Mouse (Mus musculus): ENCODE measurements around the gene Mgat5b. TPM values are rescaled to one million over a fixed set of nuclear protein-coding genes. Genes with fewer than 3 reads are reported as not detected.

The Mgat5b gene
- polyA plus RNA-seq, 1 experiment from 2014 or later = 0.24 TPM

GRCm38 (mm10) chr11:116965961-116966360, 47.3 kb downstream of the Mgat5b start:
- H3K9ac ChIP-seq (ENCODE audit: low read depth, low read length) = no peak overlapping the region
- ATAC-seq (replicated peaks; ENCODE audit: low FRiP score, low read depth) = no peak

GRCm38 (mm10) chr11:116968586-116968985, 49.9 kb downstream of the Mgat5b start:
- Histone ChIP-seq H3K27me3 (ENCODE audit: insufficient read depth, low read length) (no peaks in the 10 kb centered on the region), H3K4me2 (ENCODE audit: low read length) (no peak overlapping the region), H3K36me3 (ENCODE audit: insufficient read depth, low read length) (no peaks in the 10 kb centered on the region), H3K9me3 (replicated peaks; ENCODE audit: low read length) (no peaks in the 10 kb centered on the region), H3K4me1 (replicated peaks; ENCODE audit: insufficient read depth, low read length) (no peaks in the 10 kb centered on the region), H3K27ac (no peak overlapping the region), H3K9ac (ENCODE audit: low read depth, low read length) (no peak overlapping the region), H3K4me3 (replicated peaks; ENCODE audit: low read depth, low read length) (no peak overlapping the region)
- ATAC-seq (replicated peaks; ENCODE audit: low FRiP score, low read depth) (no peak), DNase-seq (ENCODE audit: low spot score) (no peak)
- WGBS = 85% methylated on average over 6 of the region's 9 CpGs
- TF ChIP-seq CTCF (IDR thresholded peaks at IDR 0.05; ENCODE audit: low read depth) = no peak

More at GRCm38 (mm10) chr11:116965961-116966360, 47.3 kb downstream of the Mgat5b start:
- no peak overlapping the region for H3K27ac ChIP-seq
- TF ChIP-seq CTCF (IDR thresholded peaks at IDR 0.05; ENCODE audit: low read depth) = no peak
- 57% methylated on average over 2 of the region's 2 CpGs for WGBS
- H3K36me3 ChIP-seq (ENCODE audit: insufficient read depth, low read length) = no peaks in the 10 kb centered on the region
- H3K9me3 ChIP-seq (replicated peaks; ENCODE audit: low read length) = no peaks in the 10 kb centered on the region
- H3K27me3 ChIP-seq (ENCODE audit: insufficient read depth, low read length) = no peaks in the 10 kb centered on the region
- H3K4me3 ChIP-seq (replicated peaks; ENCODE audit: low read depth, low read length) = no peak overlapping the region
- DNase-seq (ENCODE audit: low spot score) = no peak
- no peaks in the 10 kb centered on the region for H3K4me1 ChIP-seq (replicated peaks; ENCODE audit: insufficient read depth, low read length)
- H3K4me2 ChIP-seq (ENCODE audit: low read length) = no peak overlapping the region

- Histone ChIP-seq H3K9me3 (replicated peaks; ENCODE audit: low read length) (no peaks in the 10 kb centered on the region), H3K4me2 (ENCODE audit: low read length) (no peak overlapping the region), H3K9ac (ENCODE audit: low read depth, low read length) (no peak overlapping the region), H3K27ac (no peak overlapping the region), H3K36me3 (ENCODE audit: insufficient read depth, low read length) (no peaks in the 10 kb centered on the region), H3K4me1 (replicated peaks; ENCODE audit: insufficient read depth, low read length) (no peaks in the 10 kb centered on the region), H3K4me3 (replicated peaks; ENCODE audit: low read depth, low read length) (no peak overlapping the region), H3K27me3 (ENCODE audit: insufficient read depth, low read length) (no peaks in the 10 kb centered on the region; the same call in 1 of the 2 replicates)
- WGBS = 68% methylated on average over 11 of the region's 11 CpGs
- ATAC-seq (replicated peaks; ENCODE audit: low FRiP score, low read depth) = no peak
- no peak for DNase-seq (ENCODE audit: low spot score)
- no peak for TF ChIP-seq CTCF (IDR thresholded peaks at IDR 0.05; ENCODE audit: low read depth)
Measured at GRCm38 (mm10) chr11:116969498-116969897, 50.8 kb downstream of the Mgat5b start.

GRCm38 (mm10) chr11:116970847-116971246, 52.2 kb downstream of the Mgat5b start:
- H3K4me1 ChIP-seq (replicated peaks; ENCODE audit: insufficient read depth, low read length) = no peaks in the 10 kb centered on the region
- H3K4me2 ChIP-seq (ENCODE audit: low read length) = no peak overlapping the region
- ATAC-seq (replicated peaks; ENCODE audit: low FRiP score, low read depth) (no peak), DNase-seq (ENCODE audit: low spot score) (no peak)
- no peaks in the 10 kb centered on the region; the same call in 1 of the 2 replicates for H3K27me3 ChIP-seq (ENCODE audit: insufficient read depth, low read length)
- 52% methylated on average over 4 of the region's 4 CpGs for WGBS
- H3K9me3 ChIP-seq (replicated peaks; ENCODE audit: low read length) = no peaks in the 10 kb centered on the region
- no peak overlapping the region for H3K4me3 ChIP-seq (replicated peaks; ENCODE audit: low read depth, low read length)
- H3K27ac ChIP-seq = no peak overlapping the region
- no peak for TF ChIP-seq CTCF (IDR thresholded peaks at IDR 0.05; ENCODE audit: low read depth)
- no peaks in the 10 kb centered on the region for H3K36me3 ChIP-seq (ENCODE audit: insufficient read depth, low read length)
- H3K9ac ChIP-seq (ENCODE audit: low read depth, low read length) = no peak overlapping the region

GRCm38 (mm10) chr11:116972828-116973227, 54.2 kb downstream of the Mgat5b start:
- Histone ChIP-seq H3K4me3 (replicated peaks; ENCODE audit: low read depth, low read length) (no peak overlapping the region), H3K9me3 (replicated peaks; ENCODE audit: low read length) (no peaks in the 10 kb centered on the region), H3K4me1 (replicated peaks; ENCODE audit: insufficient read depth, low read length) (no peaks in the 10 kb centered on the region), H3K27ac (no peak overlapping the region), H3K4me2 (ENCODE audit: low read length) (no peak overlapping the region), H3K36me3 (ENCODE audit: insufficient read depth, low read length) (no peaks in the 10 kb centered on the region), H3K27me3 (ENCODE audit: insufficient read depth, low read length) (no peaks in the 10 kb centered on the region; the same call in 1 of the 2 replicates), H3K9ac (ENCODE audit: low read depth, low read length) (no peak overlapping the region)
- no peak for DNase-seq (ENCODE audit: low spot score)
- no peak for TF ChIP-seq CTCF (IDR thresholded peaks at IDR 0.05; ENCODE audit: low read depth)
- ATAC-seq (replicated peaks; ENCODE audit: low FRiP score, low read depth) = no peak
- WGBS = 41% methylated on average over 4 of the region's 4 CpGs

- TF ChIP-seq CTCF (IDR thresholded peaks at IDR 0.05; ENCODE audit: low read depth) = no peak
- Histone ChIP-seq H3K9ac (ENCODE audit: low read depth, low read length) (no peak overlapping the region), H3K27ac (no peak overlapping the region), H3K4me1 (replicated peaks; ENCODE audit: insufficient read depth, low read length) (no peaks in the 10 kb centered on the region), H3K4me3 (replicated peaks; ENCODE audit: low read depth, low read length) (no peak overlapping the region), H3K4me2 (ENCODE audit: low read length) (no peak overlapping the region), H3K9me3 (replicated peaks; ENCODE audit: low read length) (no peaks in the 10 kb centered on the region), H3K27me3 (ENCODE audit: insufficient read depth, low read length) (no peaks in the 10 kb centered on the region; the same call in 1 of the 2 replicates), H3K36me3 (ENCODE audit: insufficient read depth, low read length) (no peaks in the 10 kb centered on the region)
- ATAC-seq (replicated peaks; ENCODE audit: low FRiP score, low read depth) (no peak), DNase-seq (ENCODE audit: low spot score) (no peak)
- WGBS = 90% methylated on average over 9 of the region's 9 CpGs
Measured at GRCm38 (mm10) chr11:116973508-116973907, 54.8 kb downstream of the Mgat5b start.

GRCm38 (mm10) chr11:116974341-116974740, 55.7 kb downstream of the Mgat5b start:
- no peak for TF ChIP-seq CTCF (IDR thresholded peaks at IDR 0.05; ENCODE audit: low read depth)
- H3K4me3 ChIP-seq (replicated peaks; ENCODE audit: low read depth, low read length) = no peak overlapping the region
- no peaks in the 10 kb centered on the region for H3K36me3 ChIP-seq (ENCODE audit: insufficient read depth, low read length)
- 90% methylated on average over 7 of the region's 7 CpGs for WGBS
- no peaks in the 10 kb centered on the region for H3K9me3 ChIP-seq (replicated peaks; ENCODE audit: low read length)
- no peak overlapping the region for H3K4me2 ChIP-seq (ENCODE audit: low read length)
- no peak overlapping the region for H3K27ac ChIP-seq
- no peak overlapping the region for H3K9ac ChIP-seq (ENCODE audit: low read depth, low read length)
- H3K4me1 ChIP-seq (replicated peaks; ENCODE audit: insufficient read depth, low read length) = no peaks in the 10 kb centered on the region
- H3K27me3 ChIP-seq (ENCODE audit: insufficient read depth, low read length) = no peaks in the 10 kb centered on the region; the same call in 1 of the 2 replicates
- DNase-seq (ENCODE audit: low spot score) (no peak), ATAC-seq (replicated peaks; ENCODE audit: low FRiP score, low read depth) (no peak)
